Comparison of ENCODE assay signal across 23 mouse cellular contexts in the genomic region with DNA sequence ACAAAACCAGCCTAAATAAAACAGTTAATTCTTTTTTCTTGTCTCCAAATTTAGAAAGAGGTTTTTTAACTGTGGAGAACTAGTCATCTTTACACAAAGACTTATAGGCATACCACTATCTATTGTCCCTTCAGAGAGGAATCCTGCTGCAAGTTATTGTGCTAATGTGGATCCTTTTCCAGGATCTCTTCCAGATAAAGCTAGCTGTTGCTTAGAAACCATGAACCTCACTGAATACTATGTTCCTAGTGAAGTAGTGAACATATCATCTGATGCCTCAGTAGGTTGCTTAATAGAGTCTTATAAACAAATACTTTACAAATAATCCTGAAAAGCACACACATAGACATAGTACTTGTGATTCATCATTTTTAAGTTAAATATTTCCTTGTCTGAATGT.
DNase-seq lines count a peak whose midpoint lies in the region; ATAC-seq lines count a peak whose summit lies in the region.
"Had no signal": no experiment of that assay in that cellular context is flagged by ENCODE, and none has a peak within 500 bp of the region (broad histone marks: within the 10 kb centered on the region; RNA-seq: fewer than 3 reads in every experiment).

No protein-coding gene starts in this region.

- no peaks in the 10 kb centered on the region for H3K9me3 ChIP-seq in forebrain, embryonic 16.5 days (ENCODE audit: control insufficient read depth, low read length)
- no peaks in the 10 kb centered on the region for H3K9me3 ChIP-seq in forebrain, embryonic 13.5 days (replicated peaks)
- H3K9me3 ChIP-seq: embryonic facial prominence, embryonic 10.5 days; embryonic facial prominence, embryonic 12.5 days; G1E had no signal

- H3K9ac ChIP-seq in forebrain, embryonic 16.5 days (replicated peaks; ENCODE audit: low read depth, low read length), result no peak overlapping the region
- H3K9ac ChIP-seq in forebrain, embryonic 13.5 days, result no peak overlapping the region
- H3K9ac ChIP-seq: embryonic facial prominence, embryonic 12.5 days had no signal

- H3K27me3 ChIP-seq in forebrain, embryonic 16.5 days (replicated peaks; ENCODE audit: control insufficient read depth, insufficient read depth, low read length), result no peaks in the 10 kb centered on the region
- H3K27me3 ChIP-seq in forebrain, embryonic 13.5 days, result no peaks in the 10 kb centered on the region
- H3K27me3 ChIP-seq: CH12.LX; embryonic facial prominence, embryonic 12.5 days; Patski had no signal

- 0 out of 2 replicates have a peak, but pooled peaks have one; percentile 55 for ATAC-seq in forebrain, embryonic 16.5 days
- ATAC-seq in forebrain, embryonic 13.5 days, result no peak
- ATAC-seq in frontal cortex, adult (ENCODE audit: low TSS enrichment), result peak; percentile 74
- ATAC-seq: activated CD4-positive, CD25-positive, alpha-beta regulatory T cell, adult 4 months; CD4-positive, CD25-positive, alpha-beta regulatory T cell, adult 4 months; forebrain, embryonic 14.5 days; Patski had no signal

- no peaks in the 10 kb centered on the region for H3K36me3 ChIP-seq in forebrain, embryonic 16.5 days (ENCODE audit: control insufficient read depth, insufficient read depth)
- no peaks in the 10 kb centered on the region for H3K36me3 ChIP-seq in forebrain, embryonic 13.5 days (ENCODE audit: poor library complexity, severe bottlenecking)
- H3K36me3 ChIP-seq: embryonic facial prominence, embryonic 10.5 days; embryonic facial prominence, embryonic 12.5 days; G1E had no signal

- DNase-seq in frontal cortex, postnatal 10 days (ENCODE audit: low spot score in 2 of 2), result no peak
- peak; percentile 15 for DNase-seq in telencephalon, adult 2 months (ENCODE audit: low read depth, low spot score)
- no peak for DNase-seq in thymus, postnatal 25 days
- DNase-seq: adrenal gland, adult 8-10 months; adrenal gland, postnatal 14 days; adrenal gland, postnatal 36 days; B cell, adult 2 months; cerebellum, adult 11-12 months; cerebellum, adult 2 months; cerebellum, adult 9-10 months; cerebellum, postnatal 10 days; cerebellum, postnatal 25 days had no signal

- H3K4me2 ChIP-seq in forebrain, embryonic 16.5 days (ENCODE audit: low read length), result no peak overlapping the region
- H3K4me2 ChIP-seq in forebrain, embryonic 13.5 days, result no peak overlapping the region
- H3K4me2 ChIP-seq: embryonic facial prominence, embryonic 12.5 days had no signal

- no peaks in the 10 kb centered on the region for H3K4me1 ChIP-seq in forebrain, embryonic 16.5 days (replicated peaks; ENCODE audit: control insufficient read depth, insufficient read depth, low read length)
- H3K4me1 ChIP-seq in forebrain, embryonic 13.5 days, result no peaks in the 10 kb centered on the region
- H3K4me1 ChIP-seq: embryonic facial prominence, embryonic 10.5 days; embryonic facial prominence, embryonic 12.5 days had no signal

- no peak overlapping the region for H3K27ac ChIP-seq in forebrain, embryonic 16.5 days (ENCODE audit: low read length)
- H3K27ac ChIP-seq in forebrain, embryonic 13.5 days, result no peak overlapping the region
- H3K27ac ChIP-seq: embryonic facial prominence, embryonic 10.5 days; embryonic facial prominence, embryonic 12.5 days had no signal

- no peak overlapping the region for H3K4me3 ChIP-seq in forebrain, embryonic 16.5 days (replicated peaks; ENCODE audit: low read length)
- H3K4me3 ChIP-seq in forebrain, embryonic 13.5 days, result no peak overlapping the region
- H3K4me3 ChIP-seq: embryonic facial prominence, embryonic 10.5 days; embryonic facial prominence, embryonic 12.5 days had no signal
